Mouse (Mus musculus): ENCODE results near the gene Setd4.

DNA sequence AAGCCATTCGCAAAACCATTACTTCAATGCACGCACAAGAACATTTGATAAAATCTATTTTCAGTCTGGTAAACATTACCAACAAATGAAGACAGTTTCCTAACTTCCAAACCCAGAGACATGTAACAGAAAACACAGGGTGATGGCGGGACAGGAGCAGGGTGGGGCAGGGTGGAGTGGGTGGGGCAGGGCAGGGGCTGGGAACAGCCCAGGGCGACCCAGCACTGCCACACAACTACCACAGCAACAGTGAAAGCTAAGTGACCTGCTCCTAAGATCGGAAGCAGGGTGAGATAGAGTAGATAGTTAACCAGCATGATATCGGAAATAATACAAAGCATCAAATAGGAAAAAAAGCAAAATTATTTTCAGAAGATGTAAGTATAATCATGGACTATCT lies 4.4 kb downstream of the Setd4 start:
- TF ChIP-seq POLR2A (IDR thresholded peaks at IDR 0.05; ENCODE audit: low read depth, low read length): no peak
- no peak for TF ChIP-seq CTCF (IDR thresholded peaks at IDR 0.05; ENCODE audit: borderline replicate concordance, insufficient read depth, low read length)
